Mouse (Mus musculus) embryonic facial prominence, embryonic 14.5 days (tissue): ENCODE results near the gene Krt2. TPM values are rescaled to one million over a fixed set of nuclear protein-coding genes. Genes with fewer than 3 reads are reported as not detected.

Experiments used
- ATAC-seq: fragments of 200-750 bp; cut with Nextera tagmentation; 2 replicates; pipeline ENCODE4 v1.8.0; 2017; ENCODE audit warnings: low read depth, moderate number of reproducible peaks, moderate TSS enrichment
- DNase-seq: peaks from one replicate; pipeline ENCODE4 v3.0.0-alpha.2; 2015; ENCODE audit warnings: low spot score
- H3K27ac ChIP-seq: fragments of 300-500 bp; sonication (generic); replicated peaks from 2 replicates; pipeline ENCODE4 v1.5.1; 2014; ENCODE audit warnings: low read depth, mild to moderate bottlenecking, low read length, moderate library complexity
- H3K27me3 ChIP-seq: fragments of 300-500 bp; sonication (generic); replicated peaks from 2 replicates; pipeline ENCODE4 v1.6.1; 2014; ENCODE audit warnings: low read length; ENCODE audit not compliant: control insufficient read depth, insufficient read depth
- H3K36me3 ChIP-seq: fragments of 300-500 bp; sonication (generic); 2 replicates; pipeline ENCODE4 v1.6.1; 2014; ENCODE audit warnings: low read length, mixed read lengths; ENCODE audit not compliant: control insufficient read depth, insufficient read depth
- H3K4me1 ChIP-seq: fragments of 300-500 bp; sonication (generic); 2 replicates; pipeline ENCODE4 v1.6.1; 2014; ENCODE audit warnings: antibody characterized with exemption, low read length; ENCODE audit not compliant: control insufficient read depth, insufficient read depth
- H3K4me2 ChIP-seq: fragments of 300-500 bp; sonication (generic); 2 replicates; pipeline ENCODE4 v1.6.1; 2014; ENCODE audit warnings: low read depth, mild to moderate bottlenecking, low read length, moderate library complexity, mixed read lengths
- H3K4me3 ChIP-seq: fragments of 300-500 bp; sonication (generic); 2 replicates; pipeline ENCODE4 v1.5.1; 2014; ENCODE audit warnings: low read depth, mild to moderate bottlenecking, low read length
- H3K9ac ChIP-seq: fragments of 300-500 bp; sonication (generic); 2 replicates; pipeline ENCODE4 v1.6.1; 2014; ENCODE audit warnings: low read depth, mild to moderate bottlenecking, low read length, moderate library complexity, mixed read lengths
- H3K9me3 ChIP-seq: fragments of 300-500 bp; sonication (generic); 2 replicates; pipeline ENCODE4 v1.6.1; 2016; ENCODE audit warnings: low read length; ENCODE audit not compliant: control insufficient read depth
- WGBS: fragments of 180-500 bp; shearing (Covaris S2); extraction: QIAGEN DNeasy Blood & Tissue Kit; methylation state at CpG from one replicate; pipeline ENCODE4 v1.1.7; 2014; 5-methylcytosine and 5-hydroxymethylcytosine counted together
- polyA plus RNA-seq: library from polyadenylated mRNA; unstranded; fragments of >200 nt; fragmentation: Nextera tagmentation; extraction: Ambion mirVana; gene quantifications from 2 replicates; pipeline ENCODE4 v1.2.1, GENCODE M21; 2014

The Krt2 gene
- 0.10 TPM in 1 of 2 replicates, not detected in the other for polyA plus RNA-seq

- no peak for DNase-seq
- no peaks in the 10 kb centered on the region for H3K36me3 ChIP-seq
- no peak within 1 kb of the TSS for H3K27ac ChIP-seq
- H3K4me1 ChIP-seq: no peaks in the 10 kb centered on the region
- no peaks in the 10 kb centered on the region for H3K9me3 ChIP-seq
- no peak within 1 kb of the TSS for H3K9ac ChIP-seq
- 0 out of 2 replicates have a peak, but pooled peaks cover 4% of the 10 kb centered on the region for H3K27me3 ChIP-seq
- H3K4me3 ChIP-seq: no peak within 1 kb of the TSS
- 79% methylated on average over 16 of the region's 16 CpGs for WGBS
- no peak within 1 kb of the TSS for H3K4me2 ChIP-seq
- ATAC-seq: no peak
These were observed at the start of gene Krt2 for GRCm38 (mm10) chr15:101817875-101818274. TSS of gene Krt2 (minus strand) at chr15:101818169.

- no peak for ATAC-seq
- H3K4me3 ChIP-seq: no peak overlapping the region
These were observed 48.8 kb upstream of the Krt2 start for GRCm38 (mm10) chr15:101866754-101867153.

GRCm38 (mm10) chr15:101860421-101861130 is 42.6 kb upstream of the Krt2 start:
- Histone ChIP-seq H3K9ac (peak overlapping the region; percentile 59; the same call in 1 of the 2 replicates), H3K27me3 (peaks cover 38% of the 10 kb centered on the region), H3K27ac (no peak overlapping the region), H3K4me1 (0 out of 2 replicates have a peak, but pooled peaks cover 3% of the 10 kb centered on the region), H3K9me3 (no peaks in the 10 kb centered on the region), H3K4me2 (peak overlapping the region; percentile 80), H3K4me3 (peak overlapping the region; percentile 43; the same call in 1 of the 2 replicates), H3K36me3 (no peaks in the 10 kb centered on the region)
- WGBS: 48% methylated on average over 13 of the region's 13 CpGs
- no peak for ATAC-seq
- DNase-seq: no peak

More at GRCm38 (mm10) chr15:101866754-101867153, 48.8 kb upstream of the Krt2 start:
- DNase-seq: no peak
- Histone ChIP-seq H3K4me2 (no peak overlapping the region), H3K9ac (no peak overlapping the region), H3K27me3 (peaks cover under 1% of the 10 kb centered on the region; the same call in 1 of the 2 replicates), H3K9me3 (no peaks in the 10 kb centered on the region), H3K27ac (no peak overlapping the region), H3K36me3 (no peaks in the 10 kb centered on the region), H3K4me1 (no peaks in the 10 kb centered on the region)
- WGBS: 79% methylated on average over 7 of the region's 7 CpGs

- Histone ChIP-seq H3K36me3 (no peaks in the 10 kb centered on the region), H3K27me3 (peaks cover 38% of the 10 kb centered on the region), H3K4me3 (peak overlapping the region; percentile 43), H3K9me3 (no peaks in the 10 kb centered on the region), H3K27ac (0 out of 2 replicates have a peak overlapping the region, but pooled peaks have one; percentile 36), H3K4me1 (peaks cover 3% of the 10 kb centered on the region; the same call in 1 of the 2 replicates), H3K9ac (peak overlapping the region; percentile 59), H3K4me2 (peak overlapping the region; percentile 80)
- under 1% methylated on average over 15 of the region's 33 CpGs for WGBS
- DNase-seq: peak; percentile 33
- 0 out of 2 replicates have a peak, but pooled peaks have one; percentile 11 for ATAC-seq
These were observed 41.8 kb upstream of the Krt2 start for GRCm38 (mm10) chr15:101859735-101860170.

GRCm38 (mm10) chr15:101858673-101859425 is 40.9 kb upstream of the Krt2 start:
- Histone ChIP-seq H3K9me3 (no peaks in the 10 kb centered on the region), H3K9ac (no peak overlapping the region), H3K36me3 (no peaks in the 10 kb centered on the region), H3K4me2 (peak overlapping the region; percentile 80), H3K27ac (no peak overlapping the region), H3K27me3 (peaks cover 38% of the 10 kb centered on the region), H3K4me3 (no peak overlapping the region), H3K4me1 (peaks cover 7% of the 10 kb centered on the region)
- WGBS: 11% methylated on average over 11 of the region's 11 CpGs
- no peak for DNase-seq
- ATAC-seq: no peak

- peaks cover 46% of the 10 kb centered on the region for H3K27me3 ChIP-seq
- WGBS: 55% methylated on average over 5 of the region's 5 CpGs
These were observed 38.7 kb upstream of the Krt2 start for GRCm38 (mm10) chr15:101856696-101857095.

GRCm38 (mm10) chr15:101855732-101856131 is 37.8 kb upstream of the Krt2 start:
- 63% methylated on average over 3 of the region's 3 CpGs for WGBS
- H3K4me1 ChIP-seq: peaks cover 13% of the 10 kb centered on the region
- no peak overlapping the region for H3K4me3 ChIP-seq
- ATAC-seq: no peak
- H3K4me2 ChIP-seq: no peak overlapping the region
- no peak overlapping the region for H3K9ac ChIP-seq
- H3K36me3 ChIP-seq: no peaks in the 10 kb centered on the region
- H3K9me3 ChIP-seq: no peaks in the 10 kb centered on the region
- H3K27me3 ChIP-seq: peaks cover 38% of the 10 kb centered on the region
- DNase-seq: peak; percentile 19
- no peak overlapping the region for H3K27ac ChIP-seq

More at GRCm38 (mm10) chr15:101856696-101857095, 38.7 kb upstream of the Krt2 start:
- DNase-seq (peak; percentile 34), ATAC-seq (no peak)
- Histone ChIP-seq H3K9ac (no peak overlapping the region), H3K4me1 (peaks cover 13% of the 10 kb centered on the region), H3K4me3 (no peak overlapping the region), H3K36me3 (no peaks in the 10 kb centered on the region), H3K9me3 (no peaks in the 10 kb centered on the region), H3K4me2 (no peak overlapping the region), H3K27ac (no peak overlapping the region)

- H3K27ac ChIP-seq: no peak overlapping the region
- H3K9ac ChIP-seq: no peak overlapping the region
- peak; percentile 82 for DNase-seq
- H3K4me1 ChIP-seq: peaks cover 13% of the 10 kb centered on the region
- peak; percentile 77 for ATAC-seq
- no peaks in the 10 kb centered on the region for H3K9me3 ChIP-seq
- H3K36me3 ChIP-seq: no peaks in the 10 kb centered on the region
- no peak overlapping the region for H3K4me2 ChIP-seq
- H3K27me3 ChIP-seq: peaks cover 25% of the 10 kb centered on the region
- 17% methylated on average over 5 of the region's 5 CpGs for WGBS
- H3K4me3 ChIP-seq: no peak overlapping the region
These were observed 36.3 kb upstream of the Krt2 start for GRCm38 (mm10) chr15:101854294-101854693.
